Mouse (Mus musculus) A20 (cell line): Measurements from ENCODE around the gene Tfcp2l1.
"Not testable (repeated sequence)": the region's sequence is repeated elsewhere in the genome, so short reads cannot be mapped to it uniquely, and the experiment has no call there.

ENCODE experiments used
- DNase-seq: peaks from one replicate; pipeline ENCODE4 v3.0.0-alpha.2; 2011; ENCODE audit warnings: low read depth, low spot score

Tfcp2l1 gene

DNA sequence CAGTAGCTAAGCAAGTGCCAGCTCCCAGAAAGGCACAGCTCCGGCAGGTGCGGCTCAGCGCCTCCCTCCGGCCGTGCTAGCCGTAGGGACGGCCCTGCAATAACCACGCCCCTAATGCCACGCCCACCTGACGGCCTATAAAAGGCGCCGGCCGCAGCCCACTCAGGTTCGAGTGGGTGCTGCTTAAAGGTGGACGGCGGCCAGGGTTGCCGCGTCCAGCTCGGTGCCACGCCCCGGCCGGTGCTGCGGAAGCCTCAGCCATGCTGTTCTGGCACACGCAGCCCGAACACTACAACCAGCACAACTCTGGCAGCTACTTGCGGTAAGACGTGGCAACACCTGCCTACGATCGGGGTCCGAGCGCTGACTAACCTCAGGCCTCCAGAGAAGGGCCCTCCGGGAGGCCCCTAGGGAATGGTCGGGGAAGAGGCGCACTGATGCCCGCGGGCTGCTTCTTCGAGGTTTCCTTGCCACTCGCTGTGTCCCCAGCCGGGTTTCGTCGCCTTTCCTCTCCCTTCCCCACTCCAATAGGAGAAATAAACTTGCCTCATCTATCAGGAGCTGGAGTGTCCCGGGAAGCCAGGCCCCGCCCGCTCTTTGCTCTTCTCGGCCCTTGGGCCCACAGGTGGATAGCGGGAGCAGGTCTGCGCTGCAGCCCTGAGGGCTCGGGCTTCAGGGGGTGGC, at the start of gene Tfcp2l1:
Gene Tfcp2l1, plus strand, starts transcription at position 165 of the 684 bp plus-strand sequence.
- peak; percentile 54 for DNase-seq

DNA sequence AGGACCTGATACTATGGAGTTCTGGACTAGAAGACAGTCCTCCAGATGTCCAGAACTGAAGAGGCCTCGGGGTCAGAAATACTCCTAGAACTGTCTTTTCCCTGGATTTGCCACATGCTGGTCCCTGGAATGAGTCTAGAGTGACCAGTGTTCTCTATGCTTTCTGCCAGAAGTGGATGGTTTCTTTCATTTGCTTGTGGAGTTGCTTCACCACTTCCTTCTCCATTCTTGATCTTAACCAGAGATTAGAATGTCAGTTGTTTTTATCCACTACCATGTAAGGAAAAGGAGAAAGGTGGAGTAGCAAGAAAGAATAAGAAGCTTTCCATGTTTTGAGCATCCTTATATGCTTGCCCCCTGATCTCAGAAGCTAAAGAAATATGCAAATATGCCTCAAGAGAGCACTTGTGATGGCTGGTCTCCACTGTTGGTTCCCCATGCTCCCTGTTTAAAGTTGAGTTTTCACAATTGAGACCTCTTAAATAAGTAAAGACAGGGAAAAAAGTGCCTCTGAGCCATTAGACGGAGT, 47.5 kb upstream of the Tfcp2l1 start:
- DNase-seq: no peak

DNA sequence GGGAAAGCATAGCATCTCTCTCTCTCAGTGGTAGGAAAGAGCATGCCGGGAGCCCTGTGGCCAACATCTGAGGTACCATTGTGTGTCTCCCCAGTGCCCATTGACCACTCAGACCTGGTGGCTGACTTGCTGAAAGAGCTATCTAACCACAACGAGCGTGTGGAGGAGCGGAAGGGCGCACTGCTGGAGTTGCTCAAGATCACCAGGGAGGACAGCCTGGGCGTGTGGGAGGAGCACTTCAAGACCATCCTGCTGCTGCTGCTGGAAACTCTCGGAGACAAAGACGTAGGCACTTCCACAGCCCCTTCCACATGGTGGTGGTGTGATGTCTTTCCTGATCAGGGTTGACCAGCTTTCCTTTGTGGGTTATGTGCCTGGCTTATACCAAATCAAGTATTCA, 46.6 kb upstream of the Tfcp2l1 start:
- no peak for DNase-seq

GRCm38 (mm10) chr1:118589721-118590120, 38.0 kb upstream of the Tfcp2l1 start:
- no peak for DNase-seq

DNA sequence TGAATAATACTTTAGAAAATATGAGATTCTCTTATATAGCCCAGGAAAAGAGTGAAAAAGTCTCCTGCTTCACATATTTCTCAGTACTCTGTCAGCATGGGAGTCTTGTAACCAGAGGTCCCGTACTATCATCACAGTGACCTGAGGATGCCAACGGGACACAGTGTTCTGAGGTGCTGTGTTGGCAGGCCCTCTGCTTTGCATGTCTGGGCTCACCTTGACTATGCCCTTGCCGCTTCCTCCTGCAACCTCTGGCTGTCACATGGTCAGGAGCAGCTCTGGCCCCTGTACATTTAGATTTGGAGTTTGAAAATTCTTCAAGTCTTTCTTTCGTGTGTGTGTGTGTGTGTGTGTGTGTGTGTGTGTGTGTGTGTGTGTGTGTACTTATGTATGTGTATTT, 34.8 kb upstream of the Tfcp2l1 start:
- peak; percentile 12 for DNase-seq

- no peak for DNase-seq
Observed at GRCm38 (mm10) chr1:118595395-118595794, 32.4 kb upstream of the Tfcp2l1 start.

DNA sequence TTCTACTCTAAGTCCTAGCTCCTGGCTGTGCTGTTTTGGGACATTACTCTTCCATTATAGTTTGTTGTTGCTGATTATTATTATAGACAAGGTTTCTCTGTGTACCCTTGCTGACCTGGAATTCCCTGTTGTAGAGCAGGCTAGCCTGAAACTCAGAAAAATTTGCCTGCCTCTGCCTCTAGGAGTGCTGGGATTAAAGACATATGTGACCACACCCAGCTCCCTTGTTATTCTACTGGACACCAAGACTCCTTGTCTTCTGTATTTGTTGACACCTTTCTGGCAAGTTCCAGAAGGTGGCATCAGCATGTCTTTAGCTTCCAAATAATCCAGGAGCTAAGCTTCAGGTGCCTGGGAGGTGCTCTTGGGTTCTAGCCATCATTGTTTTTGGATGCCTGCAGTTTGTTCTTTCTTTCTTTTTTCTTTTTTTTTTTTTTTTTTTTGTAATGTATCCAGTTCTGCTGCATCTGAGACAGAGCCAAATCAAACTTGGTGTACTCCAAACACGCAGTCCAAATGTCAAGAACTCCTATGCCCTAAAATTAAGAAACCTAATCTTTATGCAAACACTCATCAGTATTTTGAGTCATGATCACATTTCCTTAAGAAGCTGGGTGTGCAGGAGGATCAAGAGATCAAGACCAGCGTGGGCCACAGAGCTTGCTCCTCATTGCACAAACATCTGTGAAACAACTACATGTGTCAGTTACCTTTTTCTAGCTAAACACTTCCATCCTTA, 30.1 kb upstream of the Tfcp2l1 start:
- DNase-seq: no peak

- no peak for DNase-seq
Observed at GRCm38 (mm10) chr1:118598339-118598738, 29.4 kb upstream of the Tfcp2l1 start.

- no peak for DNase-seq
Observed at GRCm38 (mm10) chr1:118613631-118614183, 14.0 kb upstream of the Tfcp2l1 start.

DNA sequence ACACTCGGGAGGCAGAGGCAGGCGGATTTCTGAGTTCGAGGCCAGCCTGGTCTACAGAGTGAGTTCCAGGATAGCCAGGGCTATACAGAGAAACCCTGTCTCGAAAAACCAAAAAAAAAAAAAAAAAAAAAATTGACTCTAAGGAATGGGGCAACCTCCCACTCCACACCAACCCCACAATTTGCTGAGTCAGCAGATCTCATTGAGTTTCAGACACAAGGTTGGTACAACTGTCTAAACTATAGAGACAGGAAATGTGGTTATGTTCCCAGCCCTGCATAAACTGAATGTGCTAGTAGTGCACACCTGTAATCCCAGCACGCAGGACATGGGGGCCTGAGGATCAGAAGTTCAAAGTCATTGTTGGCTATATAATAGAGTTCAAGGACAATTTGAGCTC, 6.7 kb upstream of the Tfcp2l1 start:
- not testable (repeated sequence) for DNase-seq

- DNase-seq: no peak
Observed at GRCm38 (mm10) chr1:118622857-118623256, 4.9 kb upstream of the Tfcp2l1 start.

GRCm38 (mm10) chr1:118625461-118625860, 2.3 kb upstream of the Tfcp2l1 start:
- DNase-seq: no peak

DNA sequence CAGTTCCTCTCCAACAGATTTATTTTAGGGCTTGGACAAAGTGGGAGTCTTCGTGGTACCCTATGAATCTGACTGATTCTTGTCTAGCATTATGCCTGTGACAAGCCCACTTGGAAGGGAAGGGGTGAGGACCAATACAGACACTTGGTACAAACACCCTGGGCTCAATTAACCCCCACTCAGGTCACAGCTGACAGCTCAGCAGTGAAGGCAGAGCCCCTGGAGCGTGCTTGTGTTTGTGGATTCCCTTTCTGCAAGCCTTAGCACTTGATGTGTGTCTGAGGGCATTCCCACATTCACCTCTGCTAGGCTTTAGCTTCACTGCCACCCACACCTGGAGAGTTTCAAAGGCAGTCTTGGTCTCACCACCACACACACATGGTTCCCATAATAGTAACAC, 1.8 kb upstream of the Tfcp2l1 start:
- DNase-seq: no peak

GRCm38 (mm10) chr1:118626452-118626851, 1.3 kb upstream of the Tfcp2l1 start:
- DNase-seq: no peak

GRCm38 (mm10) chr1:118633415-118633980, 5.8 kb downstream of the Tfcp2l1 start:
- peak; percentile 86 for DNase-seq

DNA sequence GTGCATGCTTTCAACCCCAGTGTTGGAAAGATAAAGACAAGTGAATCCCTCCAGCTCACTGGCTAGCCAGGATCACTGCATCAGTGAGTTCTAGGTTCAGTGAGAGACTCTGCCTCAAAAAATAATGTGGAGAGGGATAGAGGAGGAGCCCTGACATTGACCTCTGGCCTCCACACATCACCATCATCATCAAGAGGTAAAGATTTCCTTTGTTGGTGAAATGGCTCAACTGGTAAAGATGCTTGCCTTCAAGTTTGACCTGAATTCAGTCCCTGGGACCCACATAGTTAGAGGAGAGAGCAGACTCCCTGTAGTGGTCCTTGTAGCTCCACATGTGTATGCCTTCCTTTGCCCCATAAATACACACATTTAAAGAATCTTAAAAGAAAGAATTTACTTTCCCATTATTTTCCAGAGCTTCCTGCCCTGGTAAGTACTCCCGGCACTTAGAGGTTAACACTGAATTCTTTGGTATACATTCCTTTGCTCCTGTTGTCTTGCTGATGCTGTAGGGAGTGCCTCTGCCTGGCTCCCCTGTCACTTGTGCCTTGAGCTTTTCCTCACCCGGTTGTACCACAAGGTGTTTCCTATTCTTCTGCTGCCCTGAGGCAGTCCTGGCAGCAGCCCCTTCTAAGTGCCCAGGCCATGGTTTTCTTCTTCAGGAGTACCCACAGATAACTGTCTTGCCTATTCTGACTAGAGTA, 14.7 kb downstream of the Tfcp2l1 start:
- no peak for DNase-seq

DNA sequence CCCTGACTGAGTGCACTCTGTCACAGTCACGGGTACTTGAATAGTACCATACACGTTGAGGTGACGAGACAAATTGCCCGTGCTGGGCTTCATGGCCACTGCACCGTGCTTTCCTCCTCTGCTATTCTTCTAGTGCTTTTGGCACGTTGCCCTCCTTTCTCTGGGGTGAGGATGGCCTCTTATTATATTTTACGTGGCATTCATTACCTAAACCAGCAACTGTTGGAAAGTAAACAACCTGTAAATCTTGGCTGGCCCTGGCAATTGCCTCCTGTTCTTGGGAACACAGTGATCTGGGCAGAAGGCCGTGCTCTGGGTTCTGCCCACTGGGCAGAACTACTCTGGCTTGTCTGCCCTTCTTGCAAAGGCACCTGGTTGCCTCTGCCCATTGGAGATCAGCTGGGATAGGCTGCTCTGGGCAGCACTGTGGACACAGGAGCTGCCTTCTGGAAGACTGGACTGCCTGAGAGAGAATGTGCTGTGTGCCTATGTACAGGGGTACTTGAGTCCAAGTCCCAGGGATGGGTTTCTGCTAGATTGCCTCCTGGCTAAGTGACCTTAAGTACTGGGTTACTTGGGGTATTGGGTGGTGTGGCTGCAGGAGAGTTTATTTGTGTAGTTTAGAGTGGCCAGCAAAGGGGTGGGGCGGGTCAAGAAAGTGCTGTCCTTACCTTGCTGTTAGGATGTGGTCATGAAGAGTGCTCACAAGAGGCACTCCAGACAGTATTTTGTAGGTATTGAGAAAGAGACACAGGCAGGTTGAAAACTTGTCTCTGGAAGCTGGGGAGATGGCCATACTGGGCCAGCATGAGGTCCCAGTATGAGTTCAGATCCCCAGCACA, 15.6 kb downstream of the Tfcp2l1 start:
- no peak for DNase-seq

DNA sequence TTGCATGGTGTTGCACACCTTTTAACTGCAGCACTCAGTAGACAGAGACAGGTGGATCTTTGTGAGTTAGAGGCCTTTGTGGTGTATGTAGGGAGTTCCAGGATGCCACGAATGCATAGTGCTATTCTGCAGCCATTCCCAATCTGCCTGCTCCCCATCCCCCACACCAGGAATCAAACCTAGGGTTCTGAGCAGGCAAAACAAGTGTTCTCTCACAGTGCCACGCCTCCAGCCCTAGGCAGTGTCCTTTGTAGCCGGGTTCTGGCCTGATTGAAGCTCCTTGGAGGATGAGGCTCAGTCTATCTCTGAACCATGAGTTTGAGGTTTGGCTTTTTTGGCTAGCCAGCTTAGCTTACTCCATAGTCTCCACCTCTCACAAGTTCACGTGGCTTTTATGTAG, 18.0 kb downstream of the Tfcp2l1 start:
- no peak for DNase-seq

GRCm38 (mm10) chr1:118648015-118648414, 20.3 kb downstream of the Tfcp2l1 start:
- no peak for DNase-seq

DNA sequence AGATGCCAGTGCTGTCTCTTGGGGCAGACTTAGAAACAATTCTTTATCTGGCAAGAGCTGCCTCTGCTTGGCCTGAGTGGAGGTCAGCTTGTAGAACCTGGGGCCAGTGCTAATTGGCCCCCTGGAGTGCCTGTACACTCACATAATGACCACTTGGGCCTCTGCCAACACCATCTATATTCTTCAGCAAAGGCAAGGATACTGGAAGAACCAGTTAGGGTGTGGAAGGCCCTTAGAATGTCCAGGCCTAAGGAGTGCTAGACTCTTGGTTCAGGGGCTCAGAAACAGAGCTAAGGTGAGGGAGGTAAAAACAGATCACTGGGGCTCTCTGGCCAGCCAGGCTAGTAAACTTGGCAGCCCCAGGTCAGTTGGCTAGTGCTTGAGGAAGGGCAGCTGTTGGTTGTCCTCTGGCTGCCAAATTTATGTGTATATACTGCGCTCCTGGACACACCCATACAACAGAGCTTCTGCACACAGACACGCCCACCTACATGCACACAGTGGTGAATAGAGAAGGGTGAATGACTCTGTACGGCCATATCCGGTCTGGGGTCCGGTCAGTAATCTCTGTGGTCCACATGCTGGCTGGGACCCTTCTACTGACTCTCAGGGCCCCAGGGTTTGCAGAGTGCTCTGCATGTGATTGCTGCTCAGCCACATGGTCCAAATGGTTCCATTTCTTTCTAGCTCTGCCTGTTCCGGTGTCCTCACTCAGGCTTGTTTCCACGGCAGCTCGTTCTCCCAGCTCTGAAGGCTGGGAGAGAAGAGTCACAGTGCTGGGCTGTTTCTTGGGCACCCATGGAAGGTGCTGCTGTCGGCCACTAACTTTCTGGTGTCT, 22.4 kb downstream of the Tfcp2l1 start:
- DNase-seq: no peak
